7 mouse cellular contexts compared by ENCODE assay signal in genomic region chr13:112288225-112289178, GRCm38 (mm10). TPM values are rescaled to one million over a fixed set of nuclear protein-coding genes. Genes with fewer than 3 reads are reported as not detected.
DNase-seq lines count a peak whose midpoint lies in the region; TF ChIP-seq lines count a peak whose summit lies in the region.

Gene Ankrd55 (plus strand): TSS chr13:112288451.

- H3K4me1 ChIP-seq in small intestine, adult 2 months (ENCODE audit: control insufficient read depth, insufficient read depth, insufficient read length, low read length), result peaks cover 8% of the 10 kb centered on the region

- no peak for TF ChIP-seq POLR2A in small intestine, adult 2 months (IDR thresholded peaks at IDR 0.05; ENCODE audit: low read depth, low read length)

- no peak within 1 kb of the TSS for H3K27ac ChIP-seq in small intestine, adult 2 months (ENCODE audit: insufficient read depth, low read depth, low read length)

- H3K36me3 ChIP-seq in small intestine, adult 2 months (ENCODE audit: control insufficient read depth, insufficient read depth, low read length), result no peaks in the 10 kb centered on the region

- no peaks in the 10 kb centered on the region for H3K27me3 ChIP-seq in small intestine, adult 2 months (ENCODE audit: control insufficient read depth, insufficient read depth, low read length)

- 9% methylated on average over 22 of the region's 22 CpGs for WGBS in small intestine, adult 2 months

- intact Hi-C loops in left cerebral cortex, postnatal 36 days (cut with DNase I), result no loop called here

- TF ChIP-seq CTCF in small intestine, adult 2 months (IDR thresholded peaks at IDR 0.05; ENCODE audit: extremely low read depth, insufficient read length, insufficient replicate concordance, low read depth, low read length), result no peak

- H3K4me3 ChIP-seq in small intestine, adult 2 months (ENCODE audit: low read depth, low read length), result peak within 1 kb of the TSS; percentile 25; the same call in 1 of the 2 replicates

- DNase-seq in adrenal gland, adult (ENCODE audit: inconsistent age in 2 of 2, low spot score in 1 of 2), result peak; percentile 66 to 86
- peak; percentile 80 to 87 for DNase-seq in cerebellum, postnatal 14 days
- DNase-seq in frontal cortex, postnatal 25 days (ENCODE audit: low spot score in 2 of 2), result peak; percentile 31 to 35
- DNase-seq in kidney, adult 11 months, result peak; percentile 34
- DNase-seq in left cerebral cortex, postnatal 36 days (ENCODE audit: low spot score in 2 of 2), result peak; percentile 40 to 65
- peak; percentile 84 for DNase-seq in mesoderm, embryonic 11.5 days (ENCODE audit: low read depth, low spot score)

RNA-seq across cellular contexts. Expression of gene Ankrd55, which starts in this region (rescaled TPM):
- total RNA-seq in left cerebral cortex, postnatal 36 days (2021), result 1 to 10 TPM; 3.5 to 4.8 TPM
- 0.20 and 0.27 TPM in 2 replicates for polyA plus RNA-seq in small intestine, adult 2 months (2012; rRNA removed)

Comparison
In these comparisons a context has a peak if more than half of its experiments do, and no peak if none do; other contexts are left out.
1. DNase-seq: peak in every context shown above with its lines; median percentile 84 in mesoderm, embryonic 11.5 days; 84 in cerebellum, postnatal 14 days; 76 in adrenal gland, adult; 52 in left cerebral cortex, postnatal 36 days; 34 in kidney, adult 11 months; 33 in frontal cortex, postnatal 25 days.